Mouse (Mus musculus): ENCODE results near the gene Gsdma2. TPM values are rescaled to one million over a fixed set of nuclear protein-coding genes. Genes with fewer than 3 reads are reported as not detected.
"Not testable (repeated sequence)": the region's sequence is repeated elsewhere in the genome, so short reads cannot be mapped to it uniquely, and the experiment has no call there.

The Gsdma2 gene
- polyA plus RNA-seq (2015; fragmentation: Nextera tagmentation; extraction: Ambion mirVana): 0.65 and 1.1 TPM in 2 replicates

DNA sequence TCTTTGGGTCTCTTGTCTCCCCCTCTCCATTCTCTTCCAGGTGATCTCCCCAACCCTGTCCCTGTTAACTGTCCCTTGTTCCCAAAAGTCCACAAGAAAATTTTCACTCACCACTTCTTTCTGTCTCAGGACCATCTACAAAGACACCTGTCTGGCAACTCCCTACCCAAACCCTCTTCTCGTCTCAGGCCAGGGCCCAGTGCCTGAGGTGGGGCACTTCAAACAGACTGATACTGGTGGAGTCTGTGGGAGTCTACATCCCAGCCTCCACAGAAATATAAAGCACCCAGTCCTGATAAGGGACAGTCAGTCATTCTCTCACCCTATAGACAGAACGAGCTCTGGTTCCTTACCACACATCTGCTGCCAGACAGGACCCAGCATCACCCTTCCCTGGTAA lies at the start of gene Gsdma2:
Gene Gsdma2 (plus strand): TSS at position 301 of the 400 bp plus-strand sequence.
- no peak for DNase-seq (ENCODE audit: low spot score)

DNA sequence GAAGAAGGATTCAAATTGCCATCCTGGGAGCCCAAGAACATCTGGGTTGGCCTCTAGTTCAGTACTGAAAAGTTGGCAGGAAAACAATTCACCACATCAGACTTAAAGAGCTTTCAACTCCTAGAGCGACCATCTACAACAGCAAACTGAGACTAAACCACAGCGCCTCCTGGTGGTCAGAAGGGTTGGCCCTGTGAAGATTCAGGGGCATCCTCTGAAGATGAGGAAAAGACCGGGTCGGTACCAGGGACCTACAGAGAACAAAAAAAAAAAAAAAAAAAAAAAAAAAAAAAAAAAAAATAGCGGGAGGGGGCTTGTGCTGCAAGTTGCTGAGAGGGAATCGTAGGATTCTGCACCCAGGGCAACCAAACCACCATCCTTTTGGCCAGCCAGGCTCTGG lies 49.2 kb upstream of the Gsdma2 start:
- peak; percentile 92 for DNase-seq (ENCODE audit: low spot score)

DNA sequence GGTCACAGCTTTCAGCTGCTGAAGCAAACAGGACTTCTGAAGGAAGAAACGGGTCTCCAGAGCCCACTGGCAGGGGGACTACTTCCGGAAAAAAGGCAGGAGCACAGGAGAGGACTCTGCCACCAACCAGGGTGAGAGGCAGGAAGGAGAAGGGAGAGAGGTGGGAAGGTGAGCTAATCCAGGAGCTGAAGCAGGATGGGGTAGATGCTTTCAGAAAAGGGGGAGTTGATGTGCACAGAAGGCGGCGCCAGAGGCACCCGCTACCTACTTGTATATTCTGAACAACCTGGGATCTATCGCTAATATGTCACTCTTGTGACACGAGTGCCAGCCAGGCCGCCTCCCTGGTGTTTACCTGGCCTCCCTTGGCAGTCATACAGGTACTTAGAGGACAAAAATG lies 48.6 kb upstream of the Gsdma2 start, which contains the start of gene Lrrc3c:
Gene Lrrc3c (plus strand): TSS at position 301 of the 400 bp plus-strand sequence.
- DNase-seq (ENCODE audit: low spot score): no peak

DNA sequence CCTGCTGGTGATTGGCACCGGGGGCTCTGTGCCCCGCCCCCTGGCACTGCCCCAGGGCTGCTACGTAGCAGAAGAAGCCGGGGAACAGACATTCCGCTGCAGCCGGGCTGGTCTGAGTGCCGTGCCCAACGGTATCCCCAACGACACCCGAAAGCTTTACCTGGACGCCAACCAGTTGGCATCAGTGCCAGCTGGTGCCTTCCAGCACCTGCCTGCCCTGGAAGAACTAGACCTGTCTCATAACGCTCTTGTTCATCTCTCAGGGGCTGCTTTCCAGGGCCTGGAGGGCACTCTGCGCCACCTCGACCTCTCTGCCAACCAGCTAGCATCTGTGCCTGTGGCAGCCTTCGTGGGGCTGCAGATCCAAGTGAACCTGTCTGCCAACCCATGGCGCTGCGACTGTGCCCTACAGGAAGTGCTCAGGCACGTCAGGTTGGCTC lies 47.7 kb upstream of the Gsdma2 start:
- DNase-seq (ENCODE audit: low spot score): no peak

DNA sequence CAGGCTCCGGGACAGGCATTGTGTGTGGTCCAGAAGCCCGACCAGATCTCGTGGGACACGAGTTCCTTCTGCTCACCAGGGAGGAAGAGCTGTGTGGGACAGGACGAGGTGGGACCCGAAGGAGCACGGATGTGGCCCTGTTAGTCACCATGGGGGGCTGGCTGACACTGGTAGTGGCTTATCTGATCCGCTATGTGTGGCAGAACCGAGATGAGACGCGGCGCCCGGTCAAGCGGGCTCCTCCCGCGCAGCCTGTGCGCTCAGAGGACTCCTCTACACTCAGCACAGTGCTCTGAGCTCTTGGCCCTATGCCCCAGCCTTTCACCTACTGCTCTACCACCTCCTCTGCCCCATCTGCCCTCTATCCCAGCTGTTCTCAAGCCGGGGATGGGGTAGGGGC lies 47.3 kb upstream of the Gsdma2 start:
- no peak for DNase-seq (ENCODE audit: low spot score)

DNA sequence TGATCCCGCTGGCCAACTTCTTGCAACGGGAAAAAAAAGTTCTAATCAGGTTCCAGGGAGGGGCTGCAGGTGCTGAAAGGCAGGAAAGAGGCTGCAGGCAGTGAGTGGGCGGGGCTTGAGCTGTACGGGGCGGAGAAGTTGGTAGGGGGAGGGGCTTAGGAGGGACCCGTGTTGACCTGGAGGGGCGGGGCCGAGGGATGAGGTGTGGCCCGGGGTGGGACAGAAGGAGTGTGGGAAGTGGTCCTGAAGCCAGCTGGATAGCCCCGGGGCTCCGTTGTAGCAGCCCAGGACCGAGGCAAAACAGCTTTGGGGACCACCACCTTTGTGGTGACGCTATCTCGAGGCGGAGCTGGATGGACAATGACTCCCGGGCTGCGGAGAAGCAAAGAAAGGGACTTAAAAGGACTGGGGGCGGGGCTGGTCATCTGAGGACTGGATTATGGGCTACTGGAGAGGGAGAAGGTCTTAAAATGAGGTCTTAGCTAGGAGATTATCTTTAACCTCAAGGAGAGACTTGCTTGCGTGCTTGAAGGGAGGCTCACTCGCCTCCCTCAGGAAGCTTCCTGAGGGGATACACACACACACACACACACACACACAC lies 44.4 kb upstream of the Gsdma2 start:
- DNase-seq (ENCODE audit: low spot score): peak; percentile 55

DNA sequence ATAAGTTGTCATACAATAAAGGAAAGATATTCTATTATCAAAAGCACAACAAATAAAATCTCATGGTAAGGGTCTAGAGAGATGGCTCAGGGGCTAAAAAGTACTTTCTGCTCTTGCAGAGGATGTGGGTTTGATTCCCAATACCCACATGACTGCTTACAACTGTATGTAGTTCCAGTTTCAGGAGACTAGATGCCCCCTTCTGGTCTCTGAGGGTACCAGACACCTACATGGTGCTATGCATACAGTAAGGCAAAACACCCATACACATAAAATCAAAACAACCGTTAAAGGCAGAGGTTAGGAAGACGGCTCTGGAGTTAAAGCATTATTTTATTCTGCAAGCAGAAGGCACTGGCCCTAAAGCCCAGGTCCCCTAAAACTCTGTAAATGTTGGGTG lies 42.6 kb upstream of the Gsdma2 start:
- DNase-seq (ENCODE audit: low spot score): peak; percentile 50

DNA sequence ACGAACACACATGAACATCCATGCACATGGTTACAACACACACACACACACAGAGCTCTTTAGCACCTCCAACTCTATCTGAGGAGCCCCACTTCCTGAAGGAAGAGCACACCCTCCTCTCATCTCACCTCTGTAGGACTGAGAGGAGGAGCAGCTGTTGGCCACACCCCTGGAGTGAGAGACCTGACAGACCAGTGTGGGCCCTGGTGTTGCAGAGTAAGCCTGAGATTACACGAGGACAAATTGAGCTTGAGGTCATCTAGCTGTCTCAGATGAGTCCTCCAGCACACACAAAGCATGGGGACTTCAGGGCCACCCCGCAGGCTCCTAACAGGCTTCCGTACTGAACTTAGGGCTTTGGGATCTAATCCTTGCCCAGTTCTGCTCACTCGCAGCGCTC lies 41.6 kb upstream of the Gsdma2 start:
- not testable (repeated sequence) for DNase-seq (ENCODE audit: low spot score)

DNA sequence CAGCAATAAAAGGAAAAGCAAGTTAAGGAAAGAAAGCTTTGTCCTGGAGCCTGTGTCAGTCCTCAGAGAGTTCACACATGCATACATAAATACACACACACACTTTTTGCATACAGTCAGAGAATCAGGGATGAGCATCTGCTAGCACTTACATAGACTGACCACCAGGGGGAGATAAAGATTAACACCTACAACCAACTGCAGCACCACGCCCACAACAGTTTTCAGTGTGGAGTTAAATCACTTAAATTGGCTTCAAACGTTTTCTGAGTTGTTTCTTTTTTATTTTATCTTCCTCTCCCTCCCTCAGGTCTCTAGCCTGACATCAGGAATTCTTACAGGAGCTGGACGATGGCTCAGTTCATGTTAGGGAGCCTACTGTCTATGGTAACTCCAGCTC lies 39.8 kb upstream of the Gsdma2 start:
- DNase-seq (ENCODE audit: low spot score): peak; percentile 72

DNA sequence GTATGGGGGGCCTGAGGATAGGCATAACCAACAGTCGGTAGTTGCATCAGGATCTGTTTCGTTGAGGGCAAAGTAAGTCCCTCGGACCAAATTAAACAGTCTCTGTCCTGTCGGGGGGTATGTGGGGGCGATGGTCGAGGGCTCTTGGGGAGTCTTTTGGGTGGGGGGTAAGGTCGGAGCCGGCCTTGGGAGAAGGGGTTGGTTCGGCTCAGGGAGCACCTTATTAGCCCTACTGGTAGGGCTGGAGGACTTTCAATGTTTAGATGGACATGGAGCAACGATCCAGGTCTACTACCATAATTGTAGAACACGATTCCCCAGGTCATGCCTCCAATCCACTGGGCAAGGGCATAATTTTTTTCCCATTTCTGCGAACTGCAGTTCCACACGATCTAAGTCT lies 25.8 kb upstream of the Gsdma2 start:
- no peak for DNase-seq (ENCODE audit: low spot score)

DNA sequence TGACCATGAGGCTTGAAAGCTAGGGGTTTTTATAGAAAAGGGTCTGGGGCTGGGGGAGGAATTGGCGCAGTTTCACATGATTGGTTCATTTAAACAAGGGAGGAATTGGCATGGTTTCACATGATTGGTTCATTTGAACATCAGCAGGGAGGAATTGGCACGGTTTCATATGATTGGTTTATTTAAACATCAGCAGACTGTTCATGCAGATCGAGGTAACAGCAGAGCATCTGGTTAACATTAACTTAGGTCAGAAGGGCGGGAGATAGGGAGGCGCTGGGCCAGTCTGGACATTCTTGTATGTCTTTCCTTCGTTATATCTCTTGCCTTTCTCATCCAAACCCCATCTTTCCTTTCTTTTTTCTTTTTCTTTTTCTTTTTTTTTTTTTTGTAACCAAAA lies 22.6 kb upstream of the Gsdma2 start:
- not testable (repeated sequence) for DNase-seq (ENCODE audit: low spot score)

DNA sequence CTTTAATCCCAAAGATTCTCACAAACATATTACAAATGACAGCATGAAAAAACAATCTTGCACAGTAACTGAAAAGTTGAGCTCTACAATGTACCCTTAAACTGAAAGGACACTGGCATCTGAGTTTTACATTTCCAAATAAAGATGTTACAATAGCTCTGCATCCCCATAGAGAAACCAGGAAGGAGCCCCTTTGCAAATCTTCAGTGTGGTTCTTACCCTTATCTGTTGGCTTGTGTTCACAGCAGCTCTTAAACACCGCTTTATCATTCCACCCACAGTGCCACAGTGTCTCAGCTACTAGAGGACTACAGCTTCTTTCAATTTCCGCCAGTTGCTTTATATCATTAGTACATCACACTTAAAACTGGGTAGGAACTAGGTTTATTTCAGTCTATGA lies 22.2 kb upstream of the Gsdma2 start:
- DNase-seq (ENCODE audit: low spot score): not testable (repeated sequence)

DNA sequence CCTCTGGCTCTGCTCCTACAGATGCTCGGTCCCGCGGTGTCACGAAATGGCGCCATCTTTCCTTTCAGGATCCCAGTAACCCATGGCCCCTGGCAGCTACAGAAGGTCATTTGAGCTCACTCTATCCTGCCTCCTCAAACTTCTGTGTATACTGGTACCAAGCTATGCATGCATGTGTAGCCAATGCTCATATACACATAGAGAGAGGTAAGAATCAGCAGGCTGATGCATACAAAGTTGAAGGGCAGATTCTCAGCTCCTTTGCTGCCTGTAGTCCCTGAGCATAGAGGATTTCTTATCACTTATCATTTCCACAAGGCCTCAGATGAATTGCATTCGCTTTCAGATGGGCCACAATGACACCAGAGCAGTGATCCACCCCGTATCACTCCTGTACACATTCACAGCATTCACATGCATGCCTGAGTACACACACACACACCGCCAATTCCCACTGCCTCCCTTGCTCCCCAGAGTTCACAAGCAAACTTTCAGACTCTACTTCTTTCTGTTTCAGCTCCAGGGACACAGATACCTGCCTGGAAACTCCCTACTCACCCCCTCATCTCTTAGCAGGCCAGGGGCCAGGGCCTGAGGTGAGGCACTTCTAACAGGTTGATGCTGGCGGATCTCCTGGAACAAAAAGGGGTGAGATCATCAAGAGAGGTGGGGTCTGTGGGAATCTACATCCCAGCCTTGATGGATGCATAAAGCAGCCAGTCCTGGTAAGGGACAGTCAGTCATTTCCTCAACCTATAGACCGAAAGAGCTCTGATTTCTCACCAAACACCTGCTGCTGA lies 20.7 kb upstream of the Gsdma2 start, which contains the start of the genes Gm12355 and Gsdma3:
Gene Gm12355 (minus strand): TSS at position 51 of the 800 bp plus-strand sequence.
Gene Gsdma3 (plus strand): TSS at position 750 of the 800 bp plus-strand sequence.
- no peak for DNase-seq (ENCODE audit: low spot score)

DNA sequence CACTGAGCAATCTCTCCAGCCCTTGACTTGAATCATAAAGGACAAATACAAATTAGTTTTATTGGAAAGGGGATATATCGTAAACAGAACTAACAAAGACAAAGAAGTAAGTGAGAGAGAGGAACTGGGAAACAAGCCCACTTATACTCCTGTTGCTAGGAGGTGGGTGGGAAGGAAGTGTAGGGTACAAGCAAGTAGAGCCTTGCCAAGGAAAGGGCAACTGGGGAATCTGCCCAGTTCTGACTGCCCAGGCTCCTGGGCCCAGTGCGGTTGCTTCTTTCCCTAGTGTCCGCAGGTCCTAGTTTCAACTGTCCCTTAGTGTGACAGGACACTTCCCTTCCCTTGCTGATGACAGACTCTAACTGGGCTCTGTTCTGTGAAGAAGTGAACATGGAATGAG lies 17.9 kb upstream of the Gsdma2 start:
- no peak for DNase-seq (ENCODE audit: low spot score)

DNA sequence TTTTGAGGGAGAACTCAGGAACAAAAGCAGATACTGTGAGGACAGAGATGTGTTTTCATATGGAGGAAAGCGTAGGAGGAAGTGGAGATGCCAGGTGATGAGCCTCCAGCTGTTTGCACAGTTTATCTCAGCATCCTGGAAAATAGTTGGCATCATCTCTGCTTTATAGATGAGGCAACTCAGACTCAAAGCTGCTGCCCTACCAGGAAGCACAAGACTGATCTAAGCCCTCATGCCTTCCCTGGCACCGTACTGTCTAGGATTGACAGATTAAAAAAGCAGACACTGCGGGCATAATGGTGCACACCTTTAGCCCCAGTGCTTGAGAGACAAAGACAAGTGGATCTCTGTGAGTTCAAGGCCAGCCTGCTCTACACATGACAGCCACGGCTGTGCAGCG lies 15.9 kb upstream of the Gsdma2 start:
- no peak for DNase-seq (ENCODE audit: low spot score)

DNA sequence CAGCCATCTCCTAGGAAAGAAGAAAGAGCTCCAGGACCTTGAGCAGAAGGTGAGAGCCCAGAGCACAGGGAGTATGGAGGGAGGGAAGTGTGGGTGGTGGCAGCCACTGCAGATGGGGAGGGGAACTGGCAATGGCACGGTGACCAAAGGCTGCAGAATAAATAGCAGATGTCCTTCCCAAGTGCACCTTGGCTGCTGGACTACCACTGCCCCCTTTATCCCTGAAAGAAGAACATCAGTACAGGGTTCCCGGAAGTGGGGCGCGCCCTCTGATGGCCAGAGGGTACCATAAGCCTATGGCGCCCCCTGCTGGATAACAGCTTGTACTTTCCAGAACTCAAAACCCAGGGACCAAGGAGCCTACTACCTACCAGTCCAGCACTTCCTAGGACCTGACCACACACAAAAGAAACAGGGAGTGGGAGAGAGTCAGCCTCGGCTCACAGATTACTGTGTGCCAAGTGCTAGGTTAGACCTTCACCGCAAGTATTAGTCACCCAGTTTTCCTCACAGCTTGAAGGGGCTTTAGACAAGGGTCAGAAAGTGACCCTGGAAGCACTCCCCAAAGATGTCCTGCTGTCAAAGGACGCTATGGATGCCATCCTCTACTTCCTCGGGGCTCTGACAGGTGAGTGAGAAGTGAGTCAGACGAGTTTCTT lies 11.1 kb upstream of the Gsdma2 start:
- DNase-seq (ENCODE audit: low spot score): peak; percentile 67

DNA sequence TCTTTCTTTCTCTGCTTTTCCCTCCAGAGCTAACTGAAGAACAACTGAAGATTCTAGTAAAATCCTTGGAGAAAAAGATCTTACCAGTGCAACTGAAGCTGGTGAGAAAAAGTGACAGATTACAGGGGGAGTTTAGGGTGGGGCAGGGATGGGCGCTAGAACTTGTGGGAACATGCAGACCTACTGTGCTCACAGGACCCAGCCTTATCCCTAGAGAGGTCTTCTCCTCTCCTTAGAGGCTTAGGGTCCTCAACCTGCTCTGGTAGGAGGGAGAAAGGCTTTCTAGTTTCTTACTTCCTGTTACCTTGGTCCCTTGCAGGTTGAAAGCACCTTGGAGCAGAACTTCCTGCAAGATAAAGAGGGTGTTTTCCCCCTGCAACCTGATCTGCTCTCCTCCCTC lies 9.1 kb upstream of the Gsdma2 start:
- DNase-seq (ENCODE audit: low spot score): no peak

DNA sequence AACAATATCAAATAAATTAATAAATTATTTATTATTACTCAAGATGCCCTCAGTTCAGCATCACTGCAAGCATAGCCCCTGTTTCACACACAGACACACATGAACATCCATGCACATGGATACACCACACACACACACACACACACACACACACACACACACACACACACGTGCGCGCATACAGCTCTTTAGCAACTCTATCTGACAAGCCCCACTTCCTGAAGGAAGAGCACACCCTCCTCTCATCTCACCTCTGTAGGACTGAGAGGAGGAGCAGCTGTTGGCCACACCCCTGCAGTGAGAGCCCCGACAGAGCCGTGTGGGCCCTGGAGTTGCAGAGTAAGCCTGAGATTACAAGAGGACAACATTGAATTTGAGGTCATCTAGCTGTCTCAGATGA lies 6.5 kb upstream of the Gsdma2 start:
- DNase-seq (ENCODE audit: low spot score): no peak

DNA sequence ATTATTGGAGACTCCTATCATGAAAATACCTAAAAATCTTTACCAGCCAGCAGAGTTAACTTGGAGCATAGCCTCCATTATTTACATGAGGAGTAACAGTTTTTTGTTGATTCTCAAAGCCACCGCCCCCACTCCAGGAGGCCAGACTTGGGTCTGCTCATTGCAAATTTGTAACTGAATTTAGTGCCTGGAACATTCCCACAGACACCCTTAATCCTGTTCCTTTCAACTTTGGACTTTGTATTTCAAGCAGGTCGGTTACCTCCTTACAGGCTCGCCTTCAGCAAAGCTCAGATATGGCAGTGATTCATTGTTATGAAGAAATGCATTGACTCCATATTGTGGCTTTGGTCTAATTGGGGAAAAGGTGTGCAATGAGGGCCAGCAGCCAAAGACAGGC lies 1.8 kb upstream of the Gsdma2 start:
- no peak for DNase-seq (ENCODE audit: low spot score)

DNA sequence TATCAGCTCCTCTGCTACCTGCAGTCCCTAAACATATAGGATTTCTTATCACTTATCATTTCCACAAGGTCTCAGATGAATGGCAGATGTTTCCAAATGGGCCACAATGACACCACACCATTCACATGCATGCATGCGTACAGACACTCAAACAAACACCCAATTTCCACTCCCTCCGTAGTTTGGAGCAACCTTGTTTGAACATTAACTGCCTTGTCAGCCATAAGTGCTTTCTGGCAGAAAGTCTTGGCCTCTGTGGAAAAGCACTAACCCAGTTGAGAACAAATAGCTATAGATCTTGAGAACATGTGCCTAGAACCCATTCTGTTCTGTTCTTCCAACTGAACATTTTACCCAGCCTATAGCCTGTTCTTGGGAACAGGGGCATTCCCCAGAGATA lies 613 bp upstream of the Gsdma2 start:
- DNase-seq (ENCODE audit: low spot score): no peak

DNA sequence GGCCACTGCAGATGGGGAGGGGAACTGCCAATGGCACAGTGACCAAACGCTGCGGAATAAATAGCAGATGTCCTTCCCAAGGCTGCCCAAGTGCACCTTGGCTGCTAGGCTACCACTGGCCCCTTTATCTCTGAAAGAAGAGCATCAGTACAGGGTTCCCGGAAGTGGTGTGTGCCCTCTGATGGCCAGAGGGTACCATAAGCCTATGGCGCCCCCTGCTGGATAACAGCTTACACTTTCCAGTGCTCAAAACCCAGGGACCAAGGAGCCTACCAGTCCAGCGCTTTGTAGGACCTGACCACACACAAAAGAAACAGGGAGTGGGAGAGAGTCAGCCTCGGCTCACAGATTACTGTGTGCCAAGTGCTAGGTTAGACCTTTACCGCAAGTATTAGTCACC lies 8.5 kb downstream of the Gsdma2 start:
- peak; percentile 81 for DNase-seq (ENCODE audit: low spot score)

DNA sequence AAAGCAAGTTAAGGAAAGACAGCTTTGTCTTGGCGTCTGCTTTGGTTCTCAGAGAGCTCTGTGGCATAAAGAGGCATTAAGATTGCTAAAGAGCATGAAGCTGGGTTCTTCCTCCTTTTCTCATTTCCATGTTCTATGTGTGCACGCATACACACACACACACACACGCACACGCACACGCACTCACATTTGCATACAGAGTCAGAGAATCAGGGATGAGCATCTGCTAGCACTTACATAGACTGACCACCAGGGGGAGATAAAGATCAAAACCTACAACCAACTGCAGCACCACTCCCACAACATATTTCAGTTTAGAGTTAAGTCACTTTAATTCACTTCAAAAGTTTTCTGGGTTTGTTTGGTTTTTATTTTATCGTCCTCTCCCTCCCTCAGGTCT lies 14.0 kb downstream of the Gsdma2 start:
- peak; percentile 73 for DNase-seq (ENCODE audit: low spot score)

Measured in thymus, postnatal 0 days (tissue).